Comparison of ENCODE assay signal across 21 mouse cellular contexts in genomic region chr4:45399421-45400210, GRCm38 (mm10). TPM values are rescaled to one million over a fixed set of nuclear protein-coding genes. Genes with fewer than 3 reads are reported as not detected.
DNase-seq lines count a peak whose midpoint lies in the region; TF ChIP-seq lines count a peak whose summit lies in the region.
"Had no signal": no experiment of that assay in that cellular context is flagged by ENCODE, and none has a peak within 500 bp of the region (broad histone marks: within the 10 kb centered on the region; RNA-seq: fewer than 3 reads in every experiment).

No protein-coding gene starts in this region.

- TF ChIP-seq CTCF in E14TG2a.4 (conservative IDR thresholded peaks at IDR 0.05; ENCODE audit: low read length), result no peak

- H3K4me3 ChIP-seq in E14TG2a.4 (replicated peaks; ENCODE audit: low read length), result peak overlapping the region; percentile 58
- H3K4me3 ChIP-seq: embryonic facial prominence, embryonic 10.5 days; embryonic facial prominence, embryonic 12.5 days; forebrain, embryonic 13.5 days; forebrain, embryonic 15.5 days had no signal

- H3K27me3 ChIP-seq in E14TG2a.4 (ENCODE audit: insufficient read depth, low read length), result peaks cover 12% of the 10 kb centered on the region
- H3K27me3 ChIP-seq: CH12.LX; embryonic facial prominence, embryonic 12.5 days; forebrain, embryonic 13.5 days; forebrain, embryonic 15.5 days had no signal

- DNase-seq in heart, adult 11 months, result peak; percentile 91
- DNase-seq in heart, adult 8-10 months (ENCODE audit: low spot score), result no peak
- peak; percentile 58 for DNase-seq in ZHBTc4 (ENCODE audit: low read depth, low spot score)
- no peak for DNase-seq in retina, embryonic 14.5 days (ENCODE audit: low spot score)
- no peak for DNase-seq in MN1 (ENCODE audit: low spot score)
- DNase-seq: adrenal gland, adult 2 months; adrenal gland, postnatal 10 days; adrenal gland, postnatal 25 days; B cell, adult 2 months; cerebellum, adult 11-12 months; cerebellum, adult 2 months; cerebellum, adult 9-10 months; cerebellum, postnatal 10 days; cerebellum, postnatal 25 days; forebrain, postnatal 0 days had no signal

- no peaks in the 10 kb centered on the region for H3K9me3 ChIP-seq in E14TG2a.4 (ENCODE audit: low read length)
- H3K9me3 ChIP-seq: embryonic facial prominence, embryonic 10.5 days; embryonic facial prominence, embryonic 12.5 days; forebrain, embryonic 13.5 days; forebrain, embryonic 15.5 days had no signal

- peaks cover 24% of the 10 kb centered on the region for H3K4me1 ChIP-seq in E14TG2a.4 (replicated peaks; ENCODE audit: low read depth, low read length)
- H3K4me1 ChIP-seq: embryonic facial prominence, embryonic 10.5 days; embryonic facial prominence, embryonic 12.5 days had no signal

- H3K36me3 ChIP-seq in E14TG2a.4 (ENCODE audit: insufficient read depth, low read length), result peaks cover 65% of the 10 kb centered on the region

RNA-seq across cellular contexts. Expression of gene Slc25a51, which starts 8.9 kb away (rescaled TPM):
- 100 to 1,000 TPM in 1 of 4 experiments, 10 to 100 TPM in 3; 84.3 to 112 (median 96.3) TPM for total RNA-seq in heart, adult 8-10 months (2022)

RNA-seq across cellular contexts. Expression of gene Exosc3, which starts 57.1 kb away (rescaled TPM):
- total RNA-seq in heart, adult 8-10 months (2022), result 10 to 100 TPM; 13.5 to 17.8 (median 15.3) TPM

RNA-seq across cellular contexts. Expression of gene Dcaf10, which starts 57.7 kb away (rescaled TPM):
- 10 to 100 TPM in 3 of 4 experiments, 1 to 10 TPM in 1; 9.8 to 12.5 (median 11.0) TPM for total RNA-seq in heart, adult 8-10 months (2022)

Comparison
In these comparisons a context has a peak if more than half of its experiments do, and no peak if none do; other contexts are left out.
1. DNase-seq: peak in heart, adult 11 months (single experiment) and ZHBTc4 (single experiment); none in heart, adult 8-10 months (single experiment), retina, embryonic 14.5 days (single experiment) and MN1 (single experiment).